Mouse (Mus musculus): ENCODE measurements at regions not wholly inside any gene's neighbourhood (a gene's known extent, or its start where the extent isn't known, plus 50 kb on each side); places are given as distances from the start of the nearest gene placed in this dataset.
"Not testable (repeated sequence)": the region's sequence is repeated elsewhere in the genome, so short reads cannot be mapped to it uniquely, and the experiment has no call there.

GRCm38 (mm10) chr7:137698501-137698900 lies 261.1 kb downstream of the Glrx3 start:
- TF ChIP-seq POLR2A (IDR thresholded peaks at IDR 0.05; ENCODE audit: borderline replicate concordance, extremely low read depth, insufficient read depth, insufficient read length, poor library complexity, severe bottlenecking); CTCF (IDR thresholded peaks at IDR 0.05; ENCODE audit: borderline replicate concordance, extremely low read depth, insufficient read depth, insufficient read length): not testable (repeated sequence)

Data from brain, embryonic 14.5 days (tissue).